Mouse (Mus musculus) lung, postnatal 0 days (tissue): ENCODE data around the gene Nudcd3.

Experiments
- CTCF ChIP-seq: IDR thresholded peaks from 2 replicates; pipeline ENCODE4 v1.5.1; 2016; ENCODE audit warnings: antibody characterized with exemption, mild to moderate bottlenecking
- EP300 ChIP-seq: IDR thresholded peaks from 2 replicates; pipeline ENCODE4 v1.6.1; 2016; ENCODE audit warnings: antibody characterized with exemption, mild to moderate bottlenecking, control low read depth

DNA sequence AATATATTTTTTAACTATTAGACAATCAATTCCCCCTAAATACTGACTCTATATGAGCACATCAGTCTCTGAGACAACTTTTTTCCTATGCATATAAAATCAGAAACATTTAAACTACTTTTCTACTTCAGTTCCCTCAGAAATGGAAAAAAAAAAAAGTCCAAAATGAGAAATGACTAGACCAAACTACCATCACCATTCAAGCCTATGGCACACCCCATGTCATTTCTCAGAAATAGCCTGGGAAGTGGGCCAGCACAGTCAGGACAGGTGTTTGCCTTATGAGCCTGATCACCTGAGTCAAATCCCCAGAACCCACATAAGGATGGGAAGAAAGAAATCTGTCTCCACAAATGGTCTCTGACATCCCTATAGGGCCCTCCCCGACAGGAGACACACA, 41.7 kb downstream of the Nudcd3 start:
- TF ChIP-seq CTCF (no peak), EP300 (no peak)
